Mouse (Mus musculus) c-Kit-positive CD71-negative TER-119-negative erythroid progenitor cells, embryonic 14.5 days (primary cell): ENCODE data around the gene Plxdc2.
A peak's percentile ranks its signal among the peaks of the same experiment; 100 is the strongest.

Source experiments
- DNase-seq: peaks from one replicate; pipeline ENCODE4 v3.0.0-alpha.2; 2013; ENCODE audit warnings: low read depth

Gene Plxdc2

GRCm38 (mm10) chr2:16356106-16356818, at the start of gene Plxdc2:
TSS of gene Plxdc2 (plus strand) at chr2:16356304.
- no peak for DNase-seq

GRCm38 (mm10) chr2:16310387-16310786, 45.7 kb upstream of the Plxdc2 start:
- no peak for DNase-seq

DNA sequence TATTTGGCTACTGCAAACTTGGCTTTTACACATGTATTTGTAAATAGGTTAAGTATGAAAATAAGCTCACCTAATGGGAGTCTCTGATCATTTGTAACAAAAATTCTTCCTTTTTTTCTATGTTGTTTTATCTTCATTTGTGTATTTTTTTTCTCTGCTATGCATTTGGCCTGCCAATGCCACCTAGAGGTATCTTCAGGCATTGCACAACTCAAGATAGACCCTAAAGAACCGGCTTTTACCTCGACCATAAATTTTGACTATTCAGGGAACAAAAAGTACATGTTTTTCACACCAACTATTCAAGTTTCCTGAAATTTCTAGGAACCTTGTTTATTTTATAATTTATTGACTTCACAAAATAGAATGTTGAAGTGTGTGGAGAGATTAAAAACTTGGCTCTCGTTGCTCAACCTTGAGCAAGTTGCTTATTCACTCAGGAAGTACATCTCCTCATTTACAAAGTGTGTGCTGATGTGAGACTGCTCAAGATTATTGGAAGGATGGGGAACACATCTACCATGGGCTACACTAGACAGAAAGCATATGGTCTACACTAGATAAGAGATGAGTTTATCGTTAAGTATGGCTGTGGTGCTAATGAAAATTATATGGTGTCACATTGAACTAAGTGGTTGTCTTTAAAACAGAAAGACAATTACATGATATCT, 43.6 kb upstream of the Plxdc2 start:
- DNase-seq, result peak; percentile 24

DNA sequence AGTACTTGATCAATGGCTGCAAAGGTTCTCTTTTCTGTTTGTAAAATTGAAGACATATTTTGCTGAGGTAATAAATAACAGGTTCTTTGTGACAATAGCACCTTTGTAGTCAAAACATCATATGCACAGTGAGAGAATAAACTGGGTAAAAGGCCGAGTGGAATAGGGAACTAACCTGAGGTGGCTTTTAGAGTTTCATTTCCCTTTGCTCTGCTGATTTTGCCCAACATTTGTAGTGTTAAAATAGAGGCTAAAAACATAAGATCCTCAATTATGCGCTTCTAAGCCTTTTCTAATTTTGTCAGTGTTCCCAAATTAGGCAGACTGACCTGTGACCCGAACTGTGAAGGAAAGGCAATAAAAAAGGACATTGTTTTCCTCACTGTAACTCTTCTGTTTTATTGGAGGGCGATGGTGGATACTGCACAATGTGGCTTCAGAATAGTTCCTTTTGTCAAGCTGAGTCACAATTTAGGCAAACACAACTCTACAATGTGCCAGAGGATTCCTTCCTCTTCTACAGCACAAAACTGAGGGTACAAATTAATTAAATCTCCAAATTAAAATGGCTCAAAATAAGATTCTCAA, 20.8 kb upstream of the Plxdc2 start:
- no peak for DNase-seq

DNA sequence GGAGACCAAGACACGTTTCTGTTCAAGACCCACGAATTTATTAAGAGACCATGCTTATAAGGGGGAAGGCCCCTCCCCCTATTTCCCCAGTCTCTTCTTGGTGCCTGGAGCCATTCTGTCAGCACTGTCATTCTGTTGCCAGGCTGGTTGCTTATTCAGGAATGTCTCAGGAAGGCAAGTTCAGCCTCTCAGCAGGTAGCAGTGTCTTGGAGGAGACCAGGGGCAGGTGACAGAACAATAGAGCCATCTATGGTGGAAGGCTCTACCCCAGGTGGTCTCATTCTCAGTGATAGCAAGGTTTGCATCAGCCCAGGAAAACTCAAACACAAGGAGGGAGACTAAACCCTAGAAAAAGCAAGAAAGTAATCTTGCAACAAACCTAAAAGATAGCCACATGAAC, 11.5 kb upstream of the Plxdc2 start:
- no peak for DNase-seq

DNA sequence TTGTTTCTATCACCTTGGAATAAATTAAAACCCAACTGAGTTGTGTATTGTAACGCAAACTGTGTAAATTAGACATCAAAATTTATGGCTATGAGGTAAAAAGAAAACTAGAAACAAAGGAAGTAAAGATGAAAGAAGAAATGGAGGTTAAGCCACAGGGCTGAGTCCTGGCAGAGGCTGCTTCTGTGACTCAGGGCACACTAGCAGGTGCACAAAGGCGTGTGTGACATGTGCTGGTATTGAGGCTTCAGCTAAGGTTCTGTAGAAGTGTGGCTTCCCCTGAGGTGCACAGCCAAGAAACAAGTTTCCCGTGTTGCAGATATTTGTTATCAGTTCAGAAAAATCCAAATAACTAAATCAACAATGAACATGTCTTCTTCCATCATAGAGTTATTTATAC, 5.0 kb upstream of the Plxdc2 start:
- no peak for DNase-seq

GRCm38 (mm10) chr2:16355611-16356105, 446 bp upstream of the Plxdc2 start:
- DNase-seq, result no peak

GRCm38 (mm10) chr2:16356921-16357837, 1.1 kb downstream of the Plxdc2 start:
- DNase-seq, result no peak

DNA sequence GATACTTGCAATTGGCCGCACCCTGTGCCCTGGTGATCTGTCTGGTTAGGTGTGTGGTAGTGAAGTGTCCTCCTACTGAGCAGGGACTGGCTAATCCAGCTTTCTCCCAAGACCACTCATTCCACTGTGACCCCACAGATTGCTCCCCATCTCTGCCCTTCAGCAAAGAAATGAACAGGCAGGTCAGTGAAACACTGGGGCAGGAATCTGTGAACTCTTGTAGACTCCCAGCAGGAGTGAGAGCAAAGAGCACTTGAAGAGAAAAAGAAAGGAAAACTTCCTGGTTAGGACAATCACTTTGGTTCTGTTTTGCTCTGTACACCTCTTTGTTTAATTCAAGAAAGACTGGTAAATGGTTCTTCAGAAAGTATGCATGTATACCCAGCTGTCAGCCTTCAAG, 1.8 kb downstream of the Plxdc2 start:
- DNase-seq, result no peak

DNA sequence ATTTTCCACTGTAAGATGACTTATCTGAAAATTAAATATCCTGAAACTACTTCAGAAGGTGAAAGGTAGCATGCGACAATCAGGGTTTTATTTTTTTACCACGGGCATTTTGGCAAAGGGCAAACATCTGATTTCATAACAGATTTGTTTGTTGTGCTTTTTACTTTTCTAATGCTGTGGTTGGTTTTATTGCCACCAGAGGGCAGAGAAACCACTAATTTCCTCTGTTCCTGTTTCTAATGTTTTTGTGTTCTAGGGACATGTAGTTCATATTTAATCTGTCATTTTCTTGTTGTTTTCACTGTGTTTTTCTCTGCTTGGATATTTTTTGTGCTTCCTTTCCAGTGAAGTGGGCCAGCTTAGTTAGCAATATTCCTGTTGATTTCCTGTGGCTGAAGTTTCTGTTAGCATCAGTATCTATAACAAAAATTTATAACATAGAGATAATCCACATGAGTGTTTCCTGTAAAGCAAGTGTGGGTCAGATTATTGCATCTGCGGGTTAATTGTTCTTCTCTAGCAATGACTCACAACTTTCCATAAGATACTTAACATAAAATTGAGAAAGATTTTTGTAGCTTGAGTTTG, 3.3 kb downstream of the Plxdc2 start:
- no peak for DNase-seq

- DNase-seq, result no peak
Observed at GRCm38 (mm10) chr2:16364749-16365148, 8.6 kb downstream of the Plxdc2 start.

- no peak for DNase-seq
Observed at GRCm38 (mm10) chr2:16365830-16366401, 9.8 kb downstream of the Plxdc2 start.

GRCm38 (mm10) chr2:16370419-16370818, 14.3 kb downstream of the Plxdc2 start:
- DNase-seq, result no peak

GRCm38 (mm10) chr2:16374288-16374687, 18.2 kb downstream of the Plxdc2 start:
- no peak for DNase-seq

- no peak for DNase-seq
Observed at GRCm38 (mm10) chr2:16386206-16386605, 30.1 kb downstream of the Plxdc2 start.

- DNase-seq, result no peak
Observed at GRCm38 (mm10) chr2:16386692-16387091, 30.6 kb downstream of the Plxdc2 start.

DNA sequence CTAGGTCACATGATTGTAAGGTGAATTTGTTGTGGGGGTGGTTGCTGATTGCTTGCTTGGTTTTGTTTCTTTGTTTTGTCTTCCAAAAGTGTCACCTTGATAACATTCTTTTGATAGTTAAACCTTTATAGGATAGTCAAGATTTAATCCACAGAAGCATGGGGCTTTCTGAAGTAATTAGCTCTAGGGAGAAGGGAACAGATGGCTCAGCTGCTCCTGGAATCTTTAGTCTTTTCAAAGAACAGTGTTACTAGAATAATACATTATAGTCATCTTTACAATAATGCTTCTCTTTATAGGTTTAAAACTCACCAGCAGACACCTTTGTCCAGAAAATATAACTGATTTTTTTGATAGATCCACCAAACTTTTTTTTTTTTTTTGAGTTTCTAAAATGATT, 31.7 kb downstream of the Plxdc2 start:
- DNase-seq, result no peak

DNA sequence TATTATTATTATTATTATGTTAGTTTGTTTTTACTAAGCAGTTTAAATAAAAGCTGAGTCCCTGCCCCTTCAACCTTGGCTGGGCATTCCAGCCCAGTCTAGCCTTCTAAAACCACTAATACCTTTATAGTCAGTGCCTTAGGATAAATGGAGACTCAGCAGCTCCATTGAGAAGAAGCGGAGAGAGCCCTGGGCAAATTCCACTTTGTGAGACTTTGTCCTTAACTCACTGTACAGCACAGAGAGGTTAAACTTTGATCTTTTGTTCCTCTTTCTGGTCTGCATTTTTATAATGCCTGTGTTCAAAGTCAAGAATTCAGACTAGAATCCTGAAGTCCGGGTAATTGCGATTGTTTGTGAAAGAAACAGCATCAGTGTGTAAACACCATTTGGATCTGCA, 41.4 kb downstream of the Plxdc2 start:
- no peak for DNase-seq

GRCm38 (mm10) chr2:16398006-16398405, 41.9 kb downstream of the Plxdc2 start:
- no peak for DNase-seq

DNA sequence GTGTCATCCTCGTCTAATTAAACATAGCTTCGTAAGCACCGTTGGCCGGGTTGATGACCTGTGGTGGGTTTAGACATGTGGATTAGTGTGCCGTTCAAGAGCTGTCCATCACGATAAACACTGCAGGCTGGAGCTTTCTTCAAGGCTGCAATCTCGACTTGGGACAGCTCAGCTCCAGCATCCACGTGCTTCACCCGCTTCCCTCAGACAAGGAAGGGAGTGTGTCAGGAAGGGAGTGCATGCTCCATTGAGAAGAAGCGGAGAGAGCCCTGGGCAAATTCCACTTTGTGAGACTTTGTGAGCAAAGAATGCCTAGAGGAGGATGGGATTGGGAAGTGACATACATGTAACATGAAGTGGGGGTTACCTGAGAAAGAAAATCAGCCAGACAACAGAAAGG, 42.8 kb downstream of the Plxdc2 start:
- no peak for DNase-seq

DNA sequence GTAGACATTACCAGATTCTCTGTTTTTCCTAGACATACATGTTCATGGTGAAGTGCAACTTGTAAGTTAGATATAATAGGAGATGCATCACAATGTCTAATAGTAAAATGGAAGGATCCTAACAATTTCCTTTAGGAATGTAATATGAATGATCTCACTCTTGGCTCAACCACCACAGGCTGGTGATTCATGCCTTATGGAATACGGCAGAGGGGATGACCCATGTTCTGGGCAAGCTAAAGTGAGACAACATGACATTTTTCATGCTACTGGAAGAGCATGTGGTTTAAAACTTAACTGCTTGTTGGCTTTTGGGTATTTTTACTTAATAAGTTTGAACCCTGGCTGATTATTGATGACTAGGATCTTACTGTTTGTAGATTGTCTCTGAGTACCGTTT, 50.4 kb downstream of the Plxdc2 start:
- no peak for DNase-seq
